Mouse (Mus musculus): ENCODE results near the gene Twnk. TPM values are rescaled to one million over a fixed set of nuclear protein-coding genes. Genes with fewer than 3 reads are reported as not detected.

Gene Twnk
- total RNA-seq (2022), result 10 to 100 TPM; 13.2 to 15.1 (median 14.2) TPM

- DNase-seq (ENCODE audit: low spot score in 2 of 2), result no peak
Observed at GRCm38 (mm10) chr19:45005444-45005843, at the start of gene Twnk. TSS of gene Twnk (plus strand) at chr19:45005663.

- no peak for DNase-seq (ENCODE audit: low spot score in 2 of 2)
Observed at GRCm38 (mm10) chr19:44959633-44960032, 45.8 kb upstream of the Twnk start.

- no peak for DNase-seq (ENCODE audit: low spot score in 2 of 2)
Observed at GRCm38 (mm10) chr19:44965978-44966377, 39.5 kb upstream of the Twnk start.

GRCm38 (mm10) chr19:44968329-44968728, 37.1 kb upstream of the Twnk start:
- no peak for DNase-seq (ENCODE audit: low spot score in 2 of 2)

- DNase-seq (ENCODE audit: low spot score in 2 of 2), result no peak
Observed at GRCm38 (mm10) chr19:44976636-44977035, 28.8 kb upstream of the Twnk start.

GRCm38 (mm10) chr19:44977148-44977547, 28.3 kb upstream of the Twnk start:
- DNase-seq (ENCODE audit: low spot score in 2 of 2), result no peak

GRCm38 (mm10) chr19:44980787-44981186, 24.7 kb upstream of the Twnk start:
- DNase-seq (ENCODE audit: low spot score in 2 of 2), result no peak

- DNase-seq (ENCODE audit: low spot score in 2 of 2), result no peak
Observed at GRCm38 (mm10) chr19:44982477-44983115, 22.9 kb upstream of the Twnk start.

- DNase-seq (ENCODE audit: low spot score in 2 of 2), result no peak
Observed at GRCm38 (mm10) chr19:44983366-44983765, 22.1 kb upstream of the Twnk start.

- DNase-seq (ENCODE audit: low spot score in 2 of 2), result no peak
Observed at GRCm38 (mm10) chr19:44984420-44984819, 21.0 kb upstream of the Twnk start.

- DNase-seq (ENCODE audit: low spot score in 2 of 2), result no peak
Observed at GRCm38 (mm10) chr19:44985159-44985988, 20.1 kb upstream of the Twnk start.

GRCm38 (mm10) chr19:44987004-44987403, 18.5 kb upstream of the Twnk start:
- DNase-seq (ENCODE audit: low spot score in 2 of 2), result no peak

GRCm38 (mm10) chr19:44987851-44988250, 17.6 kb upstream of the Twnk start:
- DNase-seq (ENCODE audit: low spot score in 2 of 2), result no peak

GRCm38 (mm10) chr19:44988321-44988720, 17.1 kb upstream of the Twnk start:
- DNase-seq (ENCODE audit: low spot score in 2 of 2), result no peak

GRCm38 (mm10) chr19:44988831-44989566, 16.5 kb upstream of the Twnk start, which contains the start of gene Sema4g:
TSS of gene Sema4g (plus strand) at chr19:44989101.
- no peak for DNase-seq (ENCODE audit: low spot score in 2 of 2)

GRCm38 (mm10) chr19:44989567-44990495, 15.6 kb upstream of the Twnk start:
- DNase-seq (ENCODE audit: low spot score in 2 of 2), result no peak

- DNase-seq (ENCODE audit: low spot score in 2 of 2), result no peak
Observed at GRCm38 (mm10) chr19:44991031-44991430, 14.4 kb upstream of the Twnk start.

- DNase-seq (ENCODE audit: low spot score in 2 of 2), result no peak
Observed at GRCm38 (mm10) chr19:44992246-44992645, 13.2 kb upstream of the Twnk start.

GRCm38 (mm10) chr19:44992712-44993111, 12.8 kb upstream of the Twnk start:
- no peak for DNase-seq (ENCODE audit: low spot score in 2 of 2)

GRCm38 (mm10) chr19:44997786-44998185, 7.7 kb upstream of the Twnk start:
- no peak for DNase-seq (ENCODE audit: low spot score in 2 of 2)

GRCm38 (mm10) chr19:44999647-45000046, 5.8 kb upstream of the Twnk start:
- no peak for DNase-seq (ENCODE audit: low spot score in 2 of 2)

All from left cerebral cortex, adult 8-10 months (tissue).